Mouse (Mus musculus) bone marrow macrophage, adult 2 months (primary cell): Measurements from ENCODE around the gene Me1. TPM values are rescaled to one million over a fixed set of nuclear protein-coding genes. Genes with fewer than 3 reads are reported as not detected.

Experiments used
- H3K27ac ChIP-seq: 2 replicates; pipeline ENCODE4 v1.5.1; 2012; ENCODE audit warnings: low read depth, low read length; ENCODE audit not compliant: insufficient read depth
- H3K4me1 ChIP-seq: 2 replicates; pipeline ENCODE4 v1.6.1; 2012; ENCODE audit warnings: low read length; ENCODE audit not compliant: control insufficient read depth, insufficient read depth
- H3K4me3 ChIP-seq: 2 replicates; pipeline ENCODE4 v1.5.1; 2012; ENCODE audit warnings: mild to moderate bottlenecking, low read length, moderate library complexity; ENCODE audit not compliant: insufficient read depth
- CTCF ChIP-seq: IDR thresholded peaks from 2 replicates; pipeline ENCODE4 v1.5.1; 2012; ENCODE audit warnings: low read depth, mild to moderate bottlenecking, low read length, moderate library complexity
- POLR2A ChIP-seq: IDR thresholded peaks from 2 replicates; pipeline ENCODE4 v1.6.1; 2012; ENCODE audit warnings: mild to moderate bottlenecking, low read depth, low read length, borderline replicate concordance
- polyA plus RNA-seq: library from polyadenylated mRNA; stranded (reverse); fragments of >200 nt; gene quantifications from 2 replicates; pipeline ENCODE4 v1.2.4, GENCODE M21; 2012; ENCODE audit not compliant: missing spikeins, insufficient read depth, insufficient read length

Gene Me1
- polyA plus RNA-seq, 1 experiment, result 8.3 TPM

DNA sequence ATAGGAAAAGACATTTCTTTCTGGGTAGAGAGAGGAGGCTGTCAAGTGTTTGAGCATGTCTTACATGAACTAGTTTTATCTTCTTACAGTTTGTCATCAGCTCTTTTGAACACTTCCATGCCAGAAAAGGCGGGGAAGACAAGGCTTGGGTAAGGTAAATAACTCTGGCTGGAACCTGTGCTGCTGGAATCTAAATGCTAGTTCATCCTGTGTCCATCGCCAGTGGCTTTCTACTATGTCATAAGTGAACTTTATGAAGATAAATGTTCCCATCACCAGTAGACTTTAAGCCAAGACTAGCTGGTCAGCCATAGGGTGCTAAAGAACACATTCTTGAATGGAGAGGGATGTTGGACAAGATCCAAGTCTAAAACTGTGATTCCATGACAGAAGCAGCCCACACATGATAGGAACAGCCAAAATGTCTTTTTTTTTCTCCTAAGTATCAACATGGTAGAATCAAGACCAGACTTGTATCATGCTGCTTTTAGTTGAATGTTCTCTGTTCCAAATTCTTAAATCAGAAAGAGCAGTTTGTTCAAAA, 14.4 kb upstream of the Me1 start:
- H3K4me1 ChIP-seq, result no peaks in the 10 kb centered on the region
- H3K27ac ChIP-seq, result no peak overlapping the region
- H3K4me3 ChIP-seq, result no peak overlapping the region
- TF ChIP-seq CTCF (no peak), POLR2A (no peak)

DNA sequence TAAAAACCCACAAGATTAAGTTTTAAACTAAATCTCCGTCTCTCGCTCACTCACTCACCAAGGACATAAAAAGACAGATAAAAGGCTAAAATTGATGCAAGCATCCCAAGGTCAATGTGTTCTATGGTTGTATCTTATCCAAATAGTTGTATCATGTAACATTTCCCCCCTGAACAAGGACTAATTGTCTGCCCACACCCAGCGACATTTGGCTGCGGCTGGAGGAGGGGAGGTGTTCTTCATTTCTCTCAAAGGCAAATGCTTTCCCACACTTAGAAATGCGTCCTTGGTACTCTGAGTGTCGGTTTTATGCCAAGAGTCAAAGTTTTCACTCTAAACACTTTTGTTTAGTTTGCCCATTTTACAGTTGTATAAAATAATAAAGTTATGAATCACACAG, 13.2 kb upstream of the Me1 start:
- TF ChIP-seq CTCF, result no peak
- no peak for TF ChIP-seq POLR2A
- no peak overlapping the region for H3K4me3 ChIP-seq
- no peaks in the 10 kb centered on the region for H3K4me1 ChIP-seq
- H3K27ac ChIP-seq, result no peak overlapping the region

DNA sequence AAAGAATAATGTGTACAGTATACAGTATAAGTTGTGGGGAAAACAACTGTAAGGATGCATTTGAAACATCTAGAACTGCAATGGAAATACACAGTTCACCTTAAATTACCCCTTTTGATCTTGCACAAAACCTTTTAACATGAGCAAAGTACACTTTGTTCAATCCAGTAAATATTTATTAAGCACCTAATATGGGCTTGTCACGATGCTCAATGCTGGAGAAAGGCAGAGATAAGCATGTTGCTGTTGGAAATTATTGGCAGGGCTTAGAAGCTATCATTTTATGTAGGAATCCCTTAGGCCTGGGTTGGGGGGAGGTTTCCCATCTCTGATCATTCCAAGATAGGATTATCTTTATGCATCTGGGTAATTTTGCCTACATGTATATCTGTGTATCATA, 11.7 kb upstream of the Me1 start:
- TF ChIP-seq CTCF, result no peak
- TF ChIP-seq POLR2A, result no peak
- Histone ChIP-seq H3K4me3 (no peak overlapping the region), H3K27ac (no peak overlapping the region), H3K4me1 (no peaks in the 10 kb centered on the region)

DNA sequence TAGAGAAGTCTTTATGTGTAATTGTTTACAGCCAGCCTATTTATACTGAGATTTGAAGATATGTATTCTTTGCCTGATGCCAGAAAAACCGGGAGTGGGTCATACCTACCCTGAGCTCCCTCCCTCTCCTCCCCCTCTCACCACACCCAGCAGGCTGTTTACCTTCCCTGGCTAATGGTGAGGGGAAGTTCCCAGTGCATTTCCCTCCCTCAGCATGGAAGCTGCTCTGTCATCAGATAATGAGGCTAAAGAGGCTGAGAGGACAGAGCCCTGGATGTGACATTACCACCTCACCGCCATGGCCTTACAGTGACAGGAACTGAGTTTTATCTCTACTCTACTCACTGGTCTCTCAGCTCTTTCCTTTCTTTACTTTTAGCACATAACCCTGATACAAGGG, 6.1 kb upstream of the Me1 start:
- TF ChIP-seq CTCF, result no peak
- no peak for TF ChIP-seq POLR2A
- Histone ChIP-seq H3K4me1 (0 out of 2 replicates have a peak, but pooled peaks cover 3% of the 10 kb centered on the region), H3K27ac (no peak overlapping the region), H3K4me3 (no peak overlapping the region)

DNA sequence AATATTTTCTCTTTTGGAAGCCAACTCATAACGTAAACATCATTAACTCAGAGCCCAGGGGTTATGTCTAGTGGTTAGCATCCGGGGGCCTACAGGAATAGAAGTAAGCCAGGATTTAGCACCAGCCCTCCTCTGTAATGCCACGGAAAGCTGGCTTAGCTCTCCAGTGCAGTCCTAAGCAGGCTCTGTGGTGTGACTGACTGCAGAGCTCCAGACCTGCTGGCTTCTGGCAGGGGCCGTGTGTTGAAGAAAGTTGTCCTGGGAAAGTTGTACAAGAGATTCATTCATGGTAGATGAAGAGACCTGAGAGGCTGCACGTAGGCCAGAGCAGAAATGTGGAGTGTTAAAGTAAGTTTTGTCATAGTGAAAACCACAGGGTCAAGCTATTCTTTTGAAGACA, 5.5 kb upstream of the Me1 start:
- H3K27ac ChIP-seq, result no peak overlapping the region

DNA sequence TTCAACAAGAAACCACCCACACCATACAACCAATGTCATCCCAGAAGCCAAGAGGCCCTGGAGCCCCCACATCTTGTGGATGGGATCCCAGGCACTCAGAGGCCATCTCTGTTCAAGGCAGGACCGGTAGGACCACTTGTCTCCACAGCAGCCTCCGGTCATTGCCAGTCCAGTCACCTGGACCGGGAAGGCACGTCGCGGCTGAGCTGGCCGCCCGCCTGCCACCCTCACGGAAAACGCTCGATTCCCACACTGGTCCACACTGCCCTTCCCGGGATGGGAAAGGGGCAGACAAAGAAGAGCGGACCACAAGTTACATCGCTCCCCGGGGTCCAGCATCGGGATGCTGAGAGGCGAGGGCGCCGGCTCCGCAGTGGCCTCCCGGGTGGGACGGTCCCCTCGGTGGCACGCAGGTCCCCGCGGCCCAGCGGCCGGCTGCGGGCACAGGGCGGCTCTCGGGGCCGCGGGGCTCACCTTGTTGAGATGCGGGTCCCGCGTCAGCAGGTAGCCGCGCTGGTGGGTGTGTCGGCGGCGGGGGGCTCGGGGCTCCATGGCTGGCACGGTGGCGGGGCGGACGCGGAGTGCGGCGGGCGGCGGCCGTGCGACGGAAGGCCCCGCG, 445 bp downstream of the Me1 start:
- TF ChIP-seq POLR2A (no peak), CTCF (no peak)
- no peak overlapping the region for H3K27ac ChIP-seq
- H3K4me3 ChIP-seq, result peak overlapping the region; percentile 93
- H3K4me1 ChIP-seq, result peaks cover 6% of the 10 kb centered on the region

More for the DNA sequence above, 5.5 kb upstream of the Me1 start:
- no peak for TF ChIP-seq POLR2A
- TF ChIP-seq CTCF, result no peak
- 0 out of 2 replicates have a peak, but pooled peaks cover 3% of the 10 kb centered on the region for H3K4me1 ChIP-seq
- H3K4me3 ChIP-seq, result no peak overlapping the region

DNA sequence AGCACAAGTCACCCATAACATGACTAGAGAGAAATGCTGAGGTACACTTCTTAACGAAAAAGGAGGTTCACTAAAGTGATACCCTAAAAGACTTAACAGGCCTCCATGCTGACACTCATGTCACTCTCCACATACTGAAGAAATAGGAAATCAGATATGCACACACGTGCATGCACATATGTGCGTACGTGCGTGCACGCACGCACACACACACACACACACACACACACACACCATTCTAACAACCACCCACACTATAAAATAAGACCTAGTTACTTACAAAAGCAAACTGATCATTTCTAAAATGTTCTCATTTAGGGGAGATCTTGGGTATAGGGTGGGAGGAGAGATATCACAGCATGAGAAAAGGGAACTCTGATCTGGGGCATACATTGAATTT, 1.1 kb downstream of the Me1 start:
- TF ChIP-seq CTCF, result no peak
- TF ChIP-seq POLR2A, result no peak
- Histone ChIP-seq H3K27ac (no peak overlapping the region), H3K4me3 (no peak overlapping the region), H3K4me1 (peaks cover 6% of the 10 kb centered on the region)

DNA sequence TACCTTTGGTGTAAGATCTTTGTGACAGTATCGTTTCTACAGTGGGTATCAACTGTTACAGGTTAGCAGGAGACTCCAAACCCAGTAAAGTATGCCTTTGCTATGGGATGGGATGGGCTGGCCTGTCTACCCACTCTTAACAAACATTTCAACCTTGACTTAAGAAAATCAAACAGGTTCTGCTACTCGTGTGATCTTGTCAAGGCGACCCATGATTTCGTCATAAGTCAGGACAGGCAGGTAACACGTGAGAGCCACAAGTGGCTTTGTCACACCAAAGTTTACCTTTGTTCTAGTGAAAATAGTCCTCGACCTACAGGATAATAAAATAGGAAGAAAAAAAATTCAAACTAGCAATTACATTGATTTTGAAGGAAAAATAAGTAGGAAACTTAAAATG, 1.8 kb downstream of the Me1 start:
- no peak for TF ChIP-seq CTCF
- TF ChIP-seq POLR2A, result no peak
- peaks cover 6% of the 10 kb centered on the region for H3K4me1 ChIP-seq
- no peak overlapping the region for H3K27ac ChIP-seq
- H3K4me3 ChIP-seq, result no peak overlapping the region

DNA sequence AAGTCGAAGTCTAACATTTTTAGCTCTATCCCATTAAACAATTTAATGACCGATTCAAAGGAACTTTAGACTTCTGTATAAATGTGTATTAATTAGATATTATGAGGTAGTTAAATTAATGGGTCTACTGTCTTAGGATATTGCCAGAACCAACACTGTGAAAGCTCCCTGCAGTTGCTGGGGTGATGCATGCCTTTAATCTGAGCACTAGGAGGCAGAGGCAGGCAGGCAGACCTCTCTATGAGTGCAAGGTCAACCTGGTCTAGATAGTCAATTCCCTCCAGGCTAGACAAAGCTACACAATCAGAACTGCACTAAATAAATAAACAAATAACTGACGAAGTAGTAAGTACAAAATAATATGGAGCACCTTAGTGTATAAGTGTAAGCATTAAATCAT, 3.1 kb downstream of the Me1 start:
- TF ChIP-seq POLR2A (no peak), CTCF (no peak)
- H3K4me3 ChIP-seq, result no peak overlapping the region
- H3K27ac ChIP-seq, result no peak overlapping the region
- peaks cover 6% of the 10 kb centered on the region for H3K4me1 ChIP-seq

DNA sequence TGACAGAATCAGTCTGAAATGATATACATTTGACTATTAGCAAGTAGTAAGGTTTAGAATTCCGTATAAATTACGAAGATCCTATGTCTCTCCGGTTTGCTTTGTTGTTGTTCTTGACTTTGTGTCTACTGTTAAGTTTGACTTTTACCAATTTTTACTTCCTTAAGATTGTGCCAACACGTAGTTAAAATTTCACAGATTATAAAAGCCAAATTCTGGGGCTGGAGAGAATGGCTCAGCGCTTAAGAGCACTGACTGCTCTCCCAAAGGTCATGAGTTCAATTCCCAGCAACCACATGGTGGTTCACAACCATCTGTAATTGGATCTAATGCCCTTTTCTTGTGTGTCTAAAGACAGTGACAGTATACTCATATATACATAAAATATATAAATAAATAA, 3.5 kb downstream of the Me1 start:
- Histone ChIP-seq H3K27ac (no peak overlapping the region), H3K4me1 (peaks cover 6% of the 10 kb centered on the region), H3K4me3 (no peak overlapping the region)
- TF ChIP-seq POLR2A (no peak), CTCF (no peak)
